Comparison of ENCODE assay signal across 10 mouse cellular contexts in the genomic region with DNA sequence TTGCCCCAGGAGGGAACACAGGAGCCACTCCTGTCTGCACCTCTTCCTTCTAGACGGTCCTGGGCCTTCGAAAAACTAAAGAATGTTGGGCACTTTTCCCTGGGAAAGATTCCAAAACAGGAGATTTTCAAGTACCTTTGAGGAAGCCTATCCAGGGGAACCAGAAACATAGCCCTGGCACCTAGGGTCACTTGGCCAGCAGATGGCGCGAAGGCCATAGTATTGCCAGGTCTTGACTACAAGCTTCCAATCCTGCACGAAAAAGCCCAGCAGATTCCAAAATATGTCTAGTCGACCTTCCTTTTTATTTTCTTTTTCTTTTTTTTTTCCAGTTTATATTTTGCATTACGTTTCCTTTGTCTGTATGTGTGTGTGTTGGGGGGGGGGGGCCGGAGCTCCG. TPM values are rescaled to one million over a fixed set of nuclear protein-coding genes. Genes with fewer than 3 reads are reported as not detected.
DNase-seq lines count a peak whose midpoint lies in the region; ATAC-seq and TF ChIP-seq lines count a peak whose summit lies in the region.
"Had no signal": no experiment of that assay in that cellular context is flagged by ENCODE, and none has a peak within 500 bp of the region (broad histone marks: within the 10 kb centered on the region; RNA-seq: fewer than 3 reads in every experiment).

No protein-coding gene starts in this region.

- H3K36me3 ChIP-seq in kidney, embryonic 16.5 days (ENCODE audit: insufficient read depth, low read length), result no peaks in the 10 kb centered on the region
- H3K36me3 ChIP-seq in kidney, postnatal 0 days (ENCODE audit: insufficient read depth, low read length), result no peaks in the 10 kb centered on the region
- H3K36me3 ChIP-seq: heart, embryonic 13.5 days had no signal

- no peaks in the 10 kb centered on the region for H3K27me3 ChIP-seq in kidney, embryonic 16.5 days (ENCODE audit: insufficient read depth, low read length)
- H3K27me3 ChIP-seq in kidney, postnatal 0 days (ENCODE audit: insufficient read depth, low read length), result no peaks in the 10 kb centered on the region
- H3K27me3 ChIP-seq: heart, embryonic 13.5 days had no signal

- peaks cover 4% of the 10 kb centered on the region; the same call in 1 of the 2 replicates for H3K4me1 ChIP-seq in kidney, embryonic 16.5 days (ENCODE audit: insufficient read depth, low read length)
- H3K4me1 ChIP-seq in kidney, postnatal 0 days (replicated peaks; ENCODE audit: insufficient read depth, low read length), result no peaks in the 10 kb centered on the region

- no peak overlapping the region for H3K4me3 ChIP-seq in kidney, embryonic 16.5 days (ENCODE audit: low read length)
- H3K4me3 ChIP-seq in kidney, postnatal 0 days (replicated peaks; ENCODE audit: low read depth, low read length), result no peak overlapping the region
- H3K4me3 ChIP-seq: heart, embryonic 13.5 days; myocyte had no signal

- no peak for ATAC-seq in kidney, embryonic 16.5 days (ENCODE audit: low FRiP score, low TSS enrichment)
- ATAC-seq in kidney, postnatal 0 days (replicated peaks; ENCODE audit: low FRiP score, low read depth), result no peak
- ATAC-seq in megakaryocyte, adult 5-6 weeks (ENCODE audit: poor library complexity, severe bottlenecking), result no peak

- no peak overlapping the region for H3K4me2 ChIP-seq in kidney, embryonic 16.5 days (replicated peaks; ENCODE audit: low read depth, low read length)
- no peak overlapping the region for H3K4me2 ChIP-seq in kidney, postnatal 0 days (ENCODE audit: low read length)
- H3K4me2 ChIP-seq: heart, embryonic 13.5 days had no signal

- no peak overlapping the region for H3K9ac ChIP-seq in kidney, embryonic 16.5 days (replicated peaks; ENCODE audit: low read length)
- no peak overlapping the region for H3K9ac ChIP-seq in kidney, postnatal 0 days (ENCODE audit: low read depth, low read length)

- WGBS in kidney, embryonic 16.5 days, result 47% methylated on average over 9 of the region's 9 CpGs
- WGBS in kidney, postnatal 0 days, result 48% methylated on average over 9 of the region's 9 CpGs

- DNase-seq in adrenal gland, postnatal 10 days, result peak; percentile 68
- no peak for DNase-seq in adrenal gland, adult 18-20 months (ENCODE audit: low spot score in 2 of 2)
- peak; percentile 41 for DNase-seq in kidney, adult 11 months
- peak; percentile 46 for DNase-seq in ES-CJ7 (ENCODE audit: low read depth, low spot score)
- peak; percentile 69 for DNase-seq in kidney, postnatal 0 days (ENCODE audit: low spot score)
- peak; percentile 36 for DNase-seq in retina, postnatal 7 days (ENCODE audit: low read depth, low spot score)

- TF ChIP-seq CTCF in kidney, postnatal 0 days (IDR thresholded peaks at IDR 0.05; ENCODE audit: low read depth), result peak; percentile 72

- no peak overlapping the region for H3K27ac ChIP-seq in kidney, embryonic 16.5 days (ENCODE audit: low read length)
- no peak overlapping the region for H3K27ac ChIP-seq in kidney, postnatal 0 days
- H3K27ac ChIP-seq: heart, embryonic 13.5 days had no signal

- H3K9me3 ChIP-seq in kidney, embryonic 16.5 days (ENCODE audit: low read length), result no peaks in the 10 kb centered on the region
- H3K9me3 ChIP-seq in kidney, postnatal 0 days (replicated peaks; ENCODE audit: low read length), result no peaks in the 10 kb centered on the region
- H3K9me3 ChIP-seq: heart, embryonic 13.5 days had no signal

RNA-seq across cellular contexts. Expression of a gene that starts 5.8 kb away (rescaled TPM):
- 10 to 100 TPM; 25.5 to 35.5 TPM for total RNA-seq in adrenal gland, postnatal 10 days (2021)
- not detected for total RNA-seq in adrenal gland, adult 18-20 months (2021)
- polyA plus RNA-seq in kidney, embryonic 16.5 days (2015; fragmentation: Nextera tagmentation; extraction: Ambion mirVana), result 3.4 and 4.8 TPM in 2 replicates
- polyA plus RNA-seq in kidney, postnatal 0 days (2015; fragmentation: Nextera tagmentation; extraction: Ambion mirVana), result 3.0 and 3.9 TPM in 2 replicates
- 7,759 and 10,303 TPM in 2 replicates for total RNA-seq in megakaryocyte, adult 5-6 weeks (2015)
- total RNA-seq in megakaryocyte, adult 5-6 weeks (2017), result 2,992 and 4,182 TPM in 2 replicates
- polyA plus RNA-seq: myocyte had no signal

RNA-seq across cellular contexts. Expression of a gene that starts 5.8 kb away (rescaled TPM):
- total RNA-seq in adrenal gland, postnatal 10 days (2021), result 10 to 100 TPM; 33.4 to 38.8 TPM
- 10 to 100 TPM; 67.2 to 70.7 TPM for total RNA-seq in adrenal gland, adult 18-20 months (2021)
- 15.8 and 20.7 TPM in 2 replicates for polyA plus RNA-seq in kidney, embryonic 16.5 days (2015; fragmentation: Nextera tagmentation; extraction: Ambion mirVana)
- polyA plus RNA-seq in kidney, postnatal 0 days (2015; fragmentation: Nextera tagmentation; extraction: Ambion mirVana), result 11.7 and 11.8 TPM in 2 replicates
- total RNA-seq in megakaryocyte, adult 5-6 weeks (2015), result 7.2 and 11.5 TPM in 2 replicates
- 2.9 and 5.9 TPM in 2 replicates for total RNA-seq in megakaryocyte, adult 5-6 weeks (2017)

Comparison
In these comparisons a context has a peak if more than half of its experiments do, and no peak if none do; other contexts are left out.
1. DNase-seq: peak in adrenal gland, postnatal 10 days (single experiment), kidney, adult 11 months (single experiment), ES-CJ7 (single experiment), kidney, postnatal 0 days (single experiment) and retina, postnatal 7 days (single experiment); none in adrenal gland, adult 18-20 months (0 of 2).
2. RNA of a gene that starts 5.8 kb away (total RNA-seq): 2,992 to 10,303 TPM in megakaryocyte, adult 5-6 weeks; 25.5 to 35.5 TPM in adrenal gland, postnatal 10 days and not detected in adrenal gland, adult 18-20 months; every median in the first group is over 10 times any median in the second.